Mouse (Mus musculus) brain, embryonic 18.5 days (tissue): ENCODE data around the gene Cep350.

Experiments
- DNase-seq: peaks from one replicate; pipeline ENCODE4 v3.0.0-alpha.2; 2012; ENCODE audit warnings: low read depth, low spot score

The Cep350 gene

DNA sequence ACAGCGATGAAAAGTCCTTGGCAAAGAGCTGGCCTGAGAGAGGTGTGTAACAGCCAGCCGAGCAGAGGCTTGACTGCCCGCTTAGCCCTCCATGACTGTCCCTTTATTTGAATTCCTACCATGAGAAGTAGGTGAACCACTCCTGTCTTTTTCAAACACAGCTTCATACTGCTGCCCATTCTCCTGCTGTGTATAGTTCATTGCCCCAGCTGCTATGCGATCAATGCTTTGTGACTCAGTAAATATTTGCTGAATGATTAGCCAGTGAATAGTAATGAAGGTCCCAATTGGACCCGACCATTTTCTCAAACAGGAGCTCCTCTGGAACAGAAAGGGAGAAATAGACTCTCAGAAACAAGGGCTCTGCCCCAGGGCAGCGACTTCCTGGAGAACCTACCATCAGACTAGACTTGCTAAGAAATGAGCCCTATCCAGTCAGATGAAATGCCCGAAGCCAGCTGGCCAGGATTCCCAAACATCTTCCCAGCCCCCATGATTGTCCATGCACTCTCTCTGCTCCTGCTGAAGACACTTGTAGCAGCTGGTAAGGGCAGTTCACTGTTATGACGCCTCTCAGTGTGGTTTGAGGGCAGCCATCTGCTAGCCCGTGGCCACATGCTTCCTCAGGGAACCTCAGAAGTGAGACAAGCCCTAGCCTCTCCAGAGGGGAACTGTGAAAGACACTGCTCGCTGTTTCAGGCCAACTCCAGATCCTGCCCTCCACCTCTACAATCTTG, 163.2 kb downstream of the Cep350 start:
- no peak for DNase-seq

DNA sequence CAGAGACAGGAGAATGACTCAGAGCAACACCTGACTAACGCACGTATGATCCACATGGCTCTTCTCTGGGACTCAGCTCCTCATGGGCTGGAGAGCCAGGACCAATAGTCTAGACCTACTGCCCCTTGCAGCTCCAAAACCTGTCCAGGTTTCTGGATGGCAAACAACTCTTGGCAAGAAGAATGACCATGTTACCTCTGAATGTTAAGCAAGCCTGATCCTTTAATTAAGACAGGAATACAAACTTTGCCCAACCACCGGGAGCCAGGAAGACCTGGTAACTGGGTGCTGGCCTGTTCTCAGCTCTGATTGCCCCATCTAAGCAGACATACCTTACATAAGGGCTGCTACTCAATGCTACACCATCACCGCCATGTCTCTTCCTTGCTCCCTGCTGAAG, 164.8 kb downstream of the Cep350 start:
- no peak for DNase-seq

DNA sequence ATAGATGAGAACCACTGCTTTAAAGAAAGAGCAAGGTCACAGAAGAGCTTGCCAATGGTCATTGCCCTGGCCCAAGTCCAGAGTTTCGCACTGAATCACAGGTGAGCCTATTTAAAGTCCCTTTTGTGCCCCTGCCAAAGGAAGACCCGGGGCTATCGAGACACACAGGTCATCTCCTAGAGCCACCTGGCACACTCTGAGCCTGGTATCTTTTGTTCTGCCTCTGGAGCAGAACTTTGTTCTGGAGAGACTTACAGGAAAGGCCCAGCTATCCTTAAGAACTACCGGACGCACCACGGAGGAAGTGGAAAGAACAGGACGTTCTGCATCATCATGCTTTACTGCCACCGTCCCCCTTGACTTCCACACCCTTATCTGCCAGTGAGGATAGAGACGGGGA, 167.4 kb downstream of the Cep350 start:
- DNase-seq: no peak

DNA sequence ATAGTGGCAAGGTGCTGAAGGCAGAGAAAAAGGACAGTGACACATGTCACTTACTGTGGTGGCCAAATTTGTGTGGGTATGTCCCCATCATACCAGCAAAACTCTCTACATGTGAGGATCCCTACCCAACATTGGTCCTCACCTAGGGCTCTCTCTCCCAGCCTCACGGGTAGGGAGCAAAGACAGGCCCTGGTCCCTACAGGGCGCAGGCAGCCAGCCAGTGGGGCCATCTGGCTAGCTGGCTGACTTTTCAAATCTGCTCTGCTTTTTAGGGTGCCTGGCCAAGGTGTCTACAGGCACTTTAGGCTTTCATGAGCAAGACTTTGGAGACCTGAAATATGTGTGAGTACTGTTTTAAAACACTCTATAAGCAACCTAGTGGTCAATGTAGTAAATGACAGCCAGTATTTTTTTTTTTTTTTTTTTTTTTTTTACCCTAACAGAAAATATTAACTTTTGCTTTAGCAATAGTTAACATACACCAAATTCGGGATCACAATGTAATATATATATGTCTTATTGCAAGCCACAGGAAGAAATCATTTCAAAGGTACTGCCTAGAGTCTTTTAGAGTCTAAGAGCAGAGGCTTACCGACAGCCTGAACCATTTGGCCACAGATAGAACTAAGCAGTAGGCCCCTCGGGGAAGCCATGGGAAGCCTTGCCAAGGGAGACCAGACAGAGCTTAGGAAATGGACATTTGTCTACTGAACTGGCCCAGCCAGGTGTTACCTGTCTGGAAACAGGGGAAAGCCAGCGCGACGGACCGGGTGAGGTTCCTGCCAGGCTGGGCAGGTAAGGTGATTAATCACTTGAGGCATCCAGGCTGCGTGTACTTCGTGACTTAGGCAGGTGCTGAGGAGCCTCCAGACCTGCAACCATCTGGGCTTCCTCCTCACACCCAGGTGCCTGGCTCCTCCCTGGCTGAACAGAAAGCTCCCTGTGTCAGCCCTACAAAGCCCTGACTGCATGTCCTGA, 171.8 kb downstream of the Cep350 start:
- no peak for DNase-seq

DNA sequence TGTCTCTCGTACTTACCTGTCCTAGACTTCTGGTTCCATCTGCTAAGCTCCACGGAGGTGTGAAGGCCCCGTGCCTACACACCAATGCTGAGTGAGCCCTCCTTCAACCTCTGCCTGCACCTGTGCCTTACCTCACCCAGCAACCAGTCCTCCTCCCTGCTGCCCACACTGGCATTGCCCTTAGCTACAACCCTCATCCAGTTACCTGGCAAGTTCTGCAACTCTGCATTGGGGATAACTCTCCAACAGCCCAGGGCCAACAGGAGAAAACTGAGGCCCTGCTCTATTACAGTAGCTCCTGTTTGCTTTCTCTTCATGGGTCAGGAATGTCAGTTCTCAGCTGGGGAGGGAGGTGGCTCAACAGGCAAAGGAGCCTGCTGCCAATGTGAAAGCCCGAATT, 175.1 kb downstream of the Cep350 start:
- no peak for DNase-seq

DNA sequence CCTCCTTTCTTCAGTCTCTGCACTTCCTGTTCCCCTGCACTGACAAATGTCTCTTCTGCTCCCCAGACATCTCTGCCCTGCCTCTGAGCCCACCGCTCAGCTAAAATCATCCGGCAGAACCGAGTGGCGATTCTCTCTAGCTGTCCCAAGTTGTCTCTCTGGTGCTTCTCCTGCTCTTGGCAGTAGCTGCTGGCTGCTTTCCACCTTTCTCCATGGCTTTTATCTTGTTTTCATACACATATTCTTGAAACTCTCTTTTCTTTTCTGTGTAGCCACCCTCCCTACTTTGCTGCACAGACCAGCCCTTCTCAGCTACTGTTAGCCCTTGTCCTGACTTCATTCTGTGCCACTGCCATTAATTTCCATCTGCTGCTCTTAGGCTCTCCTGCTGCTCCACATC, 175.6 kb downstream of the Cep350 start:
- DNase-seq: no peak

DNA sequence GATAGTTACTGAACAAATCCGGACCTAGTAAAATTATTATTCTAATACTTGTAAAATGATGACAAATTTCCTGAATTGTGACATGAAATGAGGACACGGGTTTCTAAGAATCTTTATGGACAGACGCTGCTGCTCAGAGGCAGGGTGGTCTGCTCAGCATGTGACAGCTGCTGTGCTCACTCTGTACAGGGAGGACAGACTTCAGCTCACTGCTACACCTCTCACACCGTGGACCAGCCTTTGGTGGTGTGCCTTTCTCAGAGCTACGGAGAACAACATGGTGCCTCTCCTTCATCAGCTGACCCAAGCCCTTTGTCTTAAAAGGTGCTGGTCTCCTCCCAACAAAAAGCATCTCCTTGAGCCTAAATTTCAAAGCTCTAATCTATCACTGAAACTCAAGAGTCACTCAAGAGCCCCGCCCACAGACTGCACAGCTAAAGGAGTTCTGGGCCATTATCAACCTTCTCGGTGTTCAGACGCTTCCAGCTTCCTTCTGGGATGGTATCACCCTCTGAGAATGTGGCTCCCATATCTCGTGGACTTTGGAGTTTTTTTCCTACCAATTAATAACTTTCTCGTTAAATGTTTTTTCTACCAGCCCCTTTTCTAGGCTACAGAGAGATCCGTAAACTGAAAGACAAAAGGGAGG, 176.2 kb downstream of the Cep350 start:
- DNase-seq: no peak

DNA sequence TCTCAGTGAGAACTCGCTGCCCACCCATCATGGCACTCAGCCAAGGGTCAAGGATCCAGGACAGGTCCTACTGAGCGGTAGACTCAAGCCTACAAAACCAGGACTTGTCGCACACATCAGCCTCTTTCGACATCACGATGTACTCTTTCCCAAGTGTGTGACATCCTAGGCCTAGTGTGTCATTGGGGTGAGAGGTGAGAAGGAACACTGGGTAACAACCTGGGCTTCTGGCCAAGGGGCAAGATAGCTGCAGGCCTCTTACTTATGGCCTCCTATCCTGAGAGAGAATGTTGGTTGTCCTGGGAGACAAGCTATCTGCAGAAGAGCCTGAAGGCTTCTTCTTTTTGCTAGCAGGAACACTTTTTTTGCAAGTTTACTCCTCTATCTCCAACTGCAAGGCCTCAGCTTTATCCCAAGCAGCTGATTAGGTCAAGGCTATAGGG, 177.2 kb downstream of the Cep350 start:
- DNase-seq: no peak
